Mouse (Mus musculus) adrenal gland, postnatal 25 days (tissue): ENCODE measurements around the gene Pbx1. TPM values are rescaled to one million over a fixed set of nuclear protein-coding genes. Genes with fewer than 3 reads are reported as not detected.

Experiments used
- DNase-seq: peaks from one replicate; pipeline ENCODE4 v3.0.0; 2021; ENCODE audit warnings: mixed read lengths
- total RNA-seq: library from RNA; stranded (reverse); gene quantifications from 2 replicates; pipeline ENCODE4 v1.2.3, GENCODE M21; 2021

Pbx1 gene
- total RNA-seq, 1 experiment from 2014 or later = 198 TPM

- DNase-seq = no peak
Measured at GRCm38 (mm10) chr1:168268224-168268623, 163.8 kb downstream of the Pbx1 start.

- DNase-seq = peak; percentile 24
Measured at GRCm38 (mm10) chr1:168265594-168266390, 166.3 kb downstream of the Pbx1 start.

- DNase-seq = no peak
Measured at GRCm38 (mm10) chr1:168265090-168265489, 167.0 kb downstream of the Pbx1 start.

- no peak for DNase-seq
Measured at GRCm38 (mm10) chr1:168260391-168260790, 171.7 kb downstream of the Pbx1 start.

GRCm38 (mm10) chr1:168258856-168259255 lies 173.2 kb downstream of the Pbx1 start:
- no peak for DNase-seq

GRCm38 (mm10) chr1:168255347-168255908 lies 176.6 kb downstream of the Pbx1 start:
- no peak for DNase-seq

- DNase-seq = peak; percentile 32
Measured at GRCm38 (mm10) chr1:168246968-168247724, 184.9 kb downstream of the Pbx1 start.

- peak; percentile 40 for DNase-seq
Measured at GRCm38 (mm10) chr1:168245539-168245938, 186.5 kb downstream of the Pbx1 start.

GRCm38 (mm10) chr1:168243759-168244158 lies 188.3 kb downstream of the Pbx1 start:
- DNase-seq = no peak

GRCm38 (mm10) chr1:168243068-168243467 lies 189.0 kb downstream of the Pbx1 start:
- no peak for DNase-seq

- DNase-seq = no peak
Measured at GRCm38 (mm10) chr1:168241316-168241715, 190.8 kb downstream of the Pbx1 start.

GRCm38 (mm10) chr1:168240846-168241245 lies 191.2 kb downstream of the Pbx1 start:
- no peak for DNase-seq

GRCm38 (mm10) chr1:168240386-168240785 lies 191.7 kb downstream of the Pbx1 start:
- no peak for DNase-seq

- no peak for DNase-seq
Measured at GRCm38 (mm10) chr1:168236101-168236500, 196.0 kb downstream of the Pbx1 start.

GRCm38 (mm10) chr1:168234355-168234754 lies 197.7 kb downstream of the Pbx1 start:
- DNase-seq = no peak

- DNase-seq = no peak
Measured at GRCm38 (mm10) chr1:168233182-168233581, 198.9 kb downstream of the Pbx1 start.

- DNase-seq = no peak
Measured at GRCm38 (mm10) chr1:168231548-168232429, 200.3 kb downstream of the Pbx1 start.

- no peak for DNase-seq
Measured at GRCm38 (mm10) chr1:168230858-168231257, 201.2 kb downstream of the Pbx1 start.

- no peak for DNase-seq
Measured at GRCm38 (mm10) chr1:168230134-168230533, 201.9 kb downstream of the Pbx1 start.

- no peak for DNase-seq
Measured at GRCm38 (mm10) chr1:168228756-168229526, 203.1 kb downstream of the Pbx1 start.

GRCm38 (mm10) chr1:168226150-168226549 lies 205.9 kb downstream of the Pbx1 start:
- DNase-seq = no peak
